ENCODE assay signal across 10 mouse cellular contexts in genomic region chr4:139877269-139877668, GRCm38 (mm10). TPM values are rescaled to one million over a fixed set of nuclear protein-coding genes. Genes with fewer than 3 reads are reported as not detected.
DNase-seq lines count a peak whose midpoint lies in the region; ATAC-seq and TF ChIP-seq lines count a peak whose summit lies in the region.
"Had no signal": no experiment of that assay in that cellular context is flagged by ENCODE, and none has a peak within 500 bp of the region (broad histone marks: within the 10 kb centered on the region; RNA-seq: fewer than 3 reads in every experiment).

No protein-coding gene starts in this region.

- peak; percentile 97 for TF ChIP-seq CTCF in embryonic fibroblast, embryonic 13.5 days (IDR thresholded peaks at IDR 0.05; ENCODE audit: borderline replicate concordance, insufficient read depth, low read length)

- no peaks in the 10 kb centered on the region for H3K27me3 ChIP-seq in hindbrain, embryonic 14.5 days (ENCODE audit: control insufficient read depth, insufficient read depth, low read length)

- no peak for TF ChIP-seq POLR2A in embryonic fibroblast, embryonic 13.5 days (IDR thresholded peaks at IDR 0.05; ENCODE audit: low read depth, low read length)

- peak; percentile 80 for ATAC-seq in hindbrain, embryonic 14.5 days (ENCODE audit: low FRiP score)
- no peak for ATAC-seq in monocyte, adult 5-6 weeks (replicated peaks; ENCODE audit: insufficient number of reproducible peaks, low FRiP score, low TSS enrichment, poor library complexity, severe bottlenecking)

- no peak overlapping the region for H3K27ac ChIP-seq in ES-E14 (ENCODE audit: insufficient read depth, low read depth, low read length, poor library complexity, severe bottlenecking)
- H3K27ac ChIP-seq in embryonic fibroblast, embryonic 13.5 days (ENCODE audit: insufficient read depth, low read length), result no peak overlapping the region
- no peak overlapping the region for H3K27ac ChIP-seq in hindbrain, embryonic 14.5 days

- no peaks in the 10 kb centered on the region for H3K36me3 ChIP-seq in ES-E14 (ENCODE audit: control insufficient read depth, insufficient read depth, low read length, poor library complexity, severe bottlenecking)
- H3K36me3 ChIP-seq in hindbrain, embryonic 14.5 days (replicated peaks; ENCODE audit: control insufficient read depth, insufficient read depth), result no peaks in the 10 kb centered on the region

- WGBS in hindbrain, embryonic 14.5 days, result 5% methylated on average over 4 of the region's 4 CpGs

- H3K4me3 ChIP-seq in ES-E14 (ENCODE audit: insufficient read depth in 1 of 2, low read depth in 1 of 2, low read length in 2 of 2, poor library complexity in 1 of 2, severe bottlenecking in 1 of 2), result no peak overlapping the region
- no peak overlapping the region for H3K4me3 ChIP-seq in embryonic fibroblast, embryonic 13.5 days (ENCODE audit: insufficient read depth, low read length)
- no peak overlapping the region for H3K4me3 ChIP-seq in hindbrain, embryonic 14.5 days (replicated peaks; ENCODE audit: low read length)

- no peak overlapping the region for H3K4me2 ChIP-seq in hindbrain, embryonic 14.5 days (replicated peaks)

- no peak overlapping the region for H3K9ac ChIP-seq in ES-E14 (ENCODE audit: insufficient read depth, low read depth, low read length, poor library complexity, severe bottlenecking)
- no peak overlapping the region for H3K9ac ChIP-seq in hindbrain, embryonic 14.5 days

- H3K9me3 ChIP-seq in ES-E14 (ENCODE audit: control insufficient read depth, insufficient read depth, low read depth, low read length), result no peaks in the 10 kb centered on the region
- no peaks in the 10 kb centered on the region for H3K9me3 ChIP-seq in hindbrain, embryonic 14.5 days (ENCODE audit: control insufficient read depth, low read length)

- no peaks in the 10 kb centered on the region for H3K4me1 ChIP-seq in ES-E14 (ENCODE audit: control insufficient read depth in 2 of 2, insufficient read depth in 2 of 2, low read length in 2 of 2, poor library complexity in 1 of 2)
- no peaks in the 10 kb centered on the region for H3K4me1 ChIP-seq in embryonic fibroblast, embryonic 13.5 days (ENCODE audit: control insufficient read depth, insufficient read depth, low read length)
- no peaks in the 10 kb centered on the region for H3K4me1 ChIP-seq in hindbrain, embryonic 14.5 days (replicated peaks; ENCODE audit: control insufficient read depth, insufficient read depth, low read length)

- in situ Hi-C loops in ES-E14 (cut with MboI; ENCODE audit: low sequenced_read_pairs in 2 of 2, unreplicated experiment in 2 of 2), result loop anchor here in 1 of 2 experiments (25.0 kb wide), 1 partner anchor 610 kb away; no protein-coding TSS in a partner anchor

- DNase-seq in ES-E14 (ENCODE audit: low read depth, low spot score), result peak; percentile 51
- peak; percentile 84 to 86 for DNase-seq in adrenal gland, postnatal 36 days
- peak; percentile 82 for DNase-seq in hindbrain, embryonic 14.5 days (ENCODE audit: low spot score)
- DNase-seq in left cerebral cortex, adult 11 months (ENCODE audit: low spot score), result peak; percentile 30
- peak; percentile 78 for DNase-seq in mesoderm, embryonic 11.5 days (ENCODE audit: low read depth, low spot score)
- peak; percentile 84 for DNase-seq in right cerebral cortex, postnatal 4 days

TF ChIP-seq in ES-E14, 5 proteins besides CTCF, POLR2A, EP300 and RAD21:
- TF ChIP-seq ZNF384 (IDR thresholded peaks at IDR 0.05; ENCODE audit: low read depth, low read length), result no peak
- TF ChIP-seq ZC3H11A (IDR thresholded peaks at IDR 0.05; ENCODE audit: borderline replicate concordance, low read depth, low read length), result peak; percentile 93

RNA-seq across cellular contexts. Expression of gene Pax7, which starts 43.9 kb away (rescaled TPM):
- total RNA-seq in ES-E14 (2012; rRNA removed), result 0.09 and 0.21 TPM in 2 replicates
- total RNA-seq in adrenal gland, postnatal 36 days (2021), result not detected
- 0.38 and 0.51 TPM in 2 replicates for polyA plus RNA-seq in embryonic fibroblast, embryonic 13.5 days (2011; ENCODE audit: insufficient read length, low read depth, missing spikeins)
- polyA plus RNA-seq in hindbrain, embryonic 14.5 days (2014; fragmentation: Nextera tagmentation; extraction: Ambion mirVana), result 0.24 and 0.61 TPM in 2 replicates
- not detected in 3 replicates for total RNA-seq in monocyte, adult 5-6 weeks (2017)
- polyA plus RNA-seq: gonadal fat pad, adult 2 months; stomach, embryonic 14.5 days had no signal

Comparison
In these comparisons a context has a peak if more than half of its experiments do, and no peak if none do; other contexts are left out.
1. DNase-seq: peak in every context shown above with its lines; median percentile 85 in adrenal gland, postnatal 36 days; 84 in right cerebral cortex, postnatal 4 days; 82 in hindbrain, embryonic 14.5 days; 78 in mesoderm, embryonic 11.5 days; 51 in ES-E14; 30 in left cerebral cortex, adult 11 months.